Mouse (Mus musculus) testis, adult 2 months (tissue): ENCODE results near the gene Slc24a4.

Experiments
- CTCF ChIP-seq: fragments of 200-500 bp; IDR thresholded peaks from 2 replicates; pipeline ENCODE4 v1.5.1; 2012; ENCODE audit warnings: low read depth, mild to moderate bottlenecking, inconsistent platforms, low read length, moderate library complexity; ENCODE audit not compliant: control insufficient read depth, insufficient read depth, insufficient replicate concordance
- POLR2A ChIP-seq: fragments of 200-500 bp; IDR thresholded peaks from 2 replicates; pipeline ENCODE4 v1.6.1; 2012; ENCODE audit warnings: low read depth, mild to moderate bottlenecking, inconsistent platforms, low read length, moderate library complexity; ENCODE audit not compliant: control insufficient read depth

DNA sequence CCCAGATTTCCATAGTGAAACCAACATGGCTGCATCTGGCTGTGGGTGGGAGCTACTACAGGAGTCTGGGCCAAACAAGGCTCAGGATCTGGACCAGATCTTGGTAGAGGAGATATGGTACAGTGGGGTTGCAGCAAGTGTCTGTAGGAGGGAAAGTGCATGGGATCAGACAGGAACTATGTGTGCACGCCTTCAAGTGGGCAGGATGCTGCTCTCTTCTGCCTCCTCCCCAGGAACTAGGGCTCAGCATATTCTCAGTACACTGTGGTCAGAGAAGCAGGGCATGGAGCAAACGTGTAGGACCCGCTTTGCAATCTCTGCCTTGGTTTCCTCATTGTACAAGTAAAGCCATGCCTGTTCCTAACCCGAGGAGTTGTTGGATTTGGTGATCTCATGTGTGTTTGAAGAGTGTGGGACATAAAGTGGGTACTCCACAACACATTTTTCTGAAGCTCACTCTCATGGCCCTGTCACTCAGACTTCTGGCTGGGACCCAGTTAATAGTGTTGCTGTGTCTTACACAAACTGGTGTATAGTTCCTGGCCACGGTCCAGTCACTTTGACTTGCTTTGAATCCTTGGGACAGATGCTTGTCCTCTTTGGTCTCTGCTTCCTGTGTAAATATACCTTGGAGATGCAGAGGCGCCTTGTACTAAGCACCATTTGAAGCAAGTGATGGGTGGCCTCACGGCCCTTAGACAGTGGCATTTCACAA lies 164.1 kb downstream of the Slc24a4 start:
- TF ChIP-seq POLR2A: no peak
- no peak for TF ChIP-seq CTCF
